Mouse (Mus musculus): ENCODE results near the gene Rbm4.

The Rbm4 gene

GRCm38 (mm10) chr19:4739053-4739452 lies 54.6 kb downstream of the Rbm4 start:
- DNase-seq = no peak

DNA sequence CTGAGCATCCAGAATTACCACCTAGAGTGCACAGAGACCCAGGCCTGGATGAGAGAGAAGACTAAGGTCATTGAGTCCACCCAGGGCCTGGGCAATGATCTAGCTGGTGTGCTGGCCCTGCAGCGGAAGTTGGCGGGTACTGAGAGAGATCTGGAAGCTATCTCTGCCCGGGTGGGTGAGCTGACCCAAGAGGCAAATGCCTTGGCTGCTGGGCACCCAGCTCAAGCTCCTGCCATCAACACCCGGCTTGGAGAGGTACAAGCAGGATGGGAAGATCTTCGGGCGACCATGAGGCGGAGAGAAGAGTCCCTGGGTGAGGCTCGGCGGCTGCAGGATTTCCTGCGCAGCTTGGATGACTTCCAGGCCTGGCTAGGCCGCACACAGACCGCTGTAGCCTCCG lies 55.8 kb downstream of the Rbm4 start:
- no peak for DNase-seq

Measured in kidney, adult 8-10 months (tissue).